Mouse (Mus musculus): ENCODE measurements around the gene Ubac2. TPM values are rescaled to one million over a fixed set of nuclear protein-coding genes. Genes with fewer than 3 reads are reported as not detected.

Gene Ubac2
- total and polyA plus RNA-seq, 3 experiments: 32.8 to 40.1 (median 35.5) TPM

DNA sequence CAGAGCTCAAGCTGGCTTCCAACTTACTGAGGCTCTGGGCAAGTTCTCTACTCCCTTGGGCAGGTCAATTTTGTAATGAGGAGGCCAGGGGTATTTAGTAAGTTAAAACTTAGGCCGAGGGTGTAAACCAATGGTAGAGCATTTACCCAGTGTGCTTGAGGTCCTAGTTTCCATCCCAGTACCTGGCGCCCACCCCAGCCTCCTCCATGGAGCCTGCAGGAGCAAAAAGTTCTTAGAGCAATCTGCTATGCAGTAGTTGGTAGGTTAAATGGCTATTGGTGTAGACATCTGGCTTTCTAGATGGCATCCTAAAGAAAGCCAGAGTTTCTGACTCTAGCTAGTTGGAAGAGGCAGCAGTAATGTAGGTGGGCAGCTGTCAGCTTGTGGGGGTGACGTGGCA is 71.0 kb downstream of the Ubac2 start:
- H3K9ac ChIP-seq (ENCODE audit: insufficient read depth, low read depth): no peak overlapping the region
- no peak for DNase-seq (ENCODE audit: extremely low read depth)
- in situ Hi-C loops (cut with MboI; ENCODE audit: low pct_ligation_motif_present, low pct_unique_long_range_greater_than_20kb, low sequenced_read_pairs): no loop called here
- peaks cover 6 to 50% of the 10 kb centered on the region in 2 experiments for H3K36me3 ChIP-seq (replicated peaks in 1 of 2; ENCODE audit: control insufficient read depth in 1 of 2, insufficient read depth in 1 of 2, low read length in 1 of 2)
- H3K4me2 ChIP-seq (ENCODE audit: insufficient read depth, low read depth, poor library complexity, severe bottlenecking): no peak overlapping the region
- H3K4me1 ChIP-seq (ENCODE audit: control insufficient read depth in 1 of 2, insufficient read depth in 2 of 2): peaks cover 11 to 58% of the 10 kb centered on the region in 2 experiments
- H3K79me2 ChIP-seq (replicated peaks; ENCODE audit: control insufficient read depth, extremely low read depth, insufficient read depth, poor library complexity, severe bottlenecking): no peaks in the 10 kb centered on the region
- dilution Hi-C loops (cut with MboI; ENCODE audit: extremely low pct_ligation_motif_present, extremely low pct_unique_long_range_greater_than_20kb, low sequenced_read_pairs): no loop called here
- H3K9me3 ChIP-seq (replicated peaks; ENCODE audit: low read length): no peaks in the 10 kb centered on the region
- H3K27ac ChIP-seq (ENCODE audit: insufficient read depth, low read depth): no peak overlapping the region
- no peak overlapping the region for H3K4me3 ChIP-seq (replicated peaks in 1 of 3; ENCODE audit: low read depth in 2 of 3, low read length in 2 of 3, poor library complexity in 1 of 3)
- TF ChIP-seq KAT2A (IDR thresholded peaks at IDR 0.05; ENCODE audit: insufficient replicate concordance, low read length) (no peak), BHLHE40 (IDR thresholded peaks at IDR 0.05; ENCODE audit: low read depth, low read length) (no peak), MAZ (IDR thresholded peaks at IDR 0.05; ENCODE audit: low read depth, low read length) (no peak), SMC3 (IDR thresholded peaks at IDR 0.05; ENCODE audit: low read depth, low read length) (no peak), MAX (IDR thresholded peaks at IDR 0.05; ENCODE audit: low read length) (no peak), NRF1 (IDR thresholded peaks at IDR 0.05; ENCODE audit: low read depth, low read length) (no peak), UBTF (IDR thresholded peaks at IDR 0.05; ENCODE audit: low read depth, low read length) (no peak), MYC (IDR thresholded peaks at IDR 0.05; ENCODE audit: low read depth, low read length) (no peak), SIN3A (IDR thresholded peaks at IDR 0.05; ENCODE audit: low read length) (no peak), TCF12 (IDR thresholded peaks at IDR 0.05; ENCODE audit: low read depth, low read length) (no peak), E2F4 (IDR thresholded peaks at IDR 0.05; ENCODE audit: insufficient replicate concordance, low read depth, low read length) (no peak), ZC3H11A (IDR thresholded peaks at IDR 0.05; ENCODE audit: low read depth, low read length) (no peak), ELF1 (IDR thresholded peaks at IDR 0.05; ENCODE audit: low read depth, low read length) (no peak), JUND (conservative IDR thresholded peaks at IDR 0.05; ENCODE audit: low read depth, low read length) (no peak), RCOR1 (conservative IDR thresholded peaks at IDR 0.05; ENCODE audit: low read depth, low read length) (no peak), HCFC1 (IDR thresholded peaks at IDR 0.05; ENCODE audit: low read depth, low read length) (no peak), CTCF (conservative IDR thresholded peaks at IDR 0.05 in 1 of 2, IDR thresholded peaks at IDR 0.05 in 1 of 2; ENCODE audit: low read depth in 2 of 2, low read length in 2 of 2) (no peak), PAX5 (IDR thresholded peaks at IDR 0.05; ENCODE audit: low read length) (no peak), MEF2A (IDR thresholded peaks at IDR 0.05; ENCODE audit: borderline replicate concordance, low read depth, low read length) (no peak)
- no peaks in the 10 kb centered on the region for H3K27me3 ChIP-seq (replicated peaks)

DNA sequence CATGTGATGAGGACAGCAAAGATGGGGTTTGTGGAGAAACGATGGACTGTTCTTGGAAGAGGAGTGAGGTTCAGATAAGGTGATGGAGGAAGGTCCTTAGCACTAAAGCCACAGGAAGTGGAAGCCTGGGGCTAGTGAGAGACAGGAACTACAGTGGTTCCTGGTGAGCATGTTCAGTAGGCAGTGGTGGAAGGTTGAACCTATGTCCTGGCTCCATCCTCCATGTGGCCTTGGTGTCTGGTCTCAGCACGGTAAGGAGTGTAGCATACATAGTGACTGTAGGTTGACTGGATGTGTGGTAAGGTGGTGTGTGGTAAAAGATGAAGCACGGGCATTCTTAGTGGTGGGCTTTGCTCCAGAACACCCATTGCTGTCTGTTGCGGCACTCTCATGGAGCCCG is 71.5 kb downstream of the Ubac2 start:
- Histone ChIP-seq H3K4me2 (ENCODE audit: insufficient read depth, low read depth, poor library complexity, severe bottlenecking) (no peak overlapping the region), H3K9me3 (replicated peaks; ENCODE audit: low read length) (no peaks in the 10 kb centered on the region), H3K36me3 (replicated peaks in 1 of 2; ENCODE audit: control insufficient read depth in 1 of 2, insufficient read depth in 1 of 2, low read length in 1 of 2) (peaks cover 11 to 54% of the 10 kb centered on the region in 2 experiments), H3K27me3 (replicated peaks) (no peaks in the 10 kb centered on the region), H3K4me3 (replicated peaks in 1 of 3; ENCODE audit: low read depth in 2 of 3, low read length in 2 of 3, poor library complexity in 1 of 3) (peak overlapping the region in 1 of 3 experiments; percentile 38), H3K79me2 (replicated peaks; ENCODE audit: control insufficient read depth, extremely low read depth, insufficient read depth, poor library complexity, severe bottlenecking) (no peaks in the 10 kb centered on the region), H3K9ac (ENCODE audit: insufficient read depth, low read depth) (no peak overlapping the region), H3K27ac (ENCODE audit: insufficient read depth, low read depth) (0 out of 2 replicates have a peak overlapping the region, but pooled peaks have one; percentile 18), H3K4me1 (ENCODE audit: control insufficient read depth in 1 of 2, insufficient read depth in 2 of 2) (peaks cover 13 to 62% of the 10 kb centered on the region in 2 experiments)
- TF ChIP-seq RCOR1 (conservative IDR thresholded peaks at IDR 0.05; ENCODE audit: low read depth, low read length) (no peak), RAD21 (IDR thresholded peaks at IDR 0.05; ENCODE audit: low read depth, low read length) (no peak), ELF1 (IDR thresholded peaks at IDR 0.05; ENCODE audit: low read depth, low read length) (no peak), KAT2A (IDR thresholded peaks at IDR 0.05; ENCODE audit: insufficient replicate concordance, low read length) (no peak), CTCF (conservative IDR thresholded peaks at IDR 0.05 in 1 of 2, IDR thresholded peaks at IDR 0.05 in 1 of 2; ENCODE audit: low read depth in 2 of 2, low read length in 2 of 2) (no peak), SIN3A (IDR thresholded peaks at IDR 0.05; ENCODE audit: low read length) (no peak), SMC3 (IDR thresholded peaks at IDR 0.05; ENCODE audit: low read depth, low read length) (no peak), ZNF384 (IDR thresholded peaks at IDR 0.05; ENCODE audit: low read depth, low read length) (no peak), CHD2 (IDR thresholded peaks at IDR 0.05; ENCODE audit: low read length) (no peak), PAX5 (IDR thresholded peaks at IDR 0.05; ENCODE audit: low read length) (no peak), USF1 (IDR thresholded peaks at IDR 0.05; ENCODE audit: low read depth, low read length) (no peak), ZC3H11A (IDR thresholded peaks at IDR 0.05; ENCODE audit: low read depth, low read length) (no peak), NRF1 (IDR thresholded peaks at IDR 0.05; ENCODE audit: low read depth, low read length) (no peak), EP300 (IDR thresholded peaks at IDR 0.05; ENCODE audit: low read length) (no peak), GABPA (IDR thresholded peaks at IDR 0.05; ENCODE audit: insufficient replicate concordance, low read depth, low read length) (no peak), JUN (IDR thresholded peaks at IDR 0.05; ENCODE audit: insufficient read depth, low read depth, low read length) (no peak), CHD1 (IDR thresholded peaks at IDR 0.05; ENCODE audit: low read depth, low read length) (no peak)
- DNase-seq (ENCODE audit: extremely low read depth): no peak
- dilution Hi-C loops (cut with MboI; ENCODE audit: extremely low pct_ligation_motif_present, extremely low pct_unique_long_range_greater_than_20kb, low sequenced_read_pairs): no loop called here
- in situ Hi-C loops (cut with MboI; ENCODE audit: low pct_ligation_motif_present, low pct_unique_long_range_greater_than_20kb, low sequenced_read_pairs): no loop called here

Data from CH12.LX (cell line).